Mouse (Mus musculus): ENCODE data around the gene A3galt2.

GRCm38 (mm10) chr4:128805150-128806042 lies 50.2 kb downstream of the A3galt2 start:
- no peak for TF ChIP-seq POLR2A (IDR thresholded peaks at IDR 0.05; ENCODE audit: low read depth, low read length)
- no peak for TF ChIP-seq CTCF (conservative IDR thresholded peaks at IDR 0.05; ENCODE audit: insufficient read depth, insufficient read length, low read depth, low read length)

Measured in kidney, adult 2 months (tissue).